Mouse (Mus musculus) spleen, adult 12 weeks (tissue): Measurements from ENCODE around the gene Slc13a4.

ENCODE experiments used
- DNase-seq: peaks from one replicate; pipeline ENCODE4 v3.0.0; 2022; ENCODE audit warnings: low spot score

Slc13a4 gene

DNA sequence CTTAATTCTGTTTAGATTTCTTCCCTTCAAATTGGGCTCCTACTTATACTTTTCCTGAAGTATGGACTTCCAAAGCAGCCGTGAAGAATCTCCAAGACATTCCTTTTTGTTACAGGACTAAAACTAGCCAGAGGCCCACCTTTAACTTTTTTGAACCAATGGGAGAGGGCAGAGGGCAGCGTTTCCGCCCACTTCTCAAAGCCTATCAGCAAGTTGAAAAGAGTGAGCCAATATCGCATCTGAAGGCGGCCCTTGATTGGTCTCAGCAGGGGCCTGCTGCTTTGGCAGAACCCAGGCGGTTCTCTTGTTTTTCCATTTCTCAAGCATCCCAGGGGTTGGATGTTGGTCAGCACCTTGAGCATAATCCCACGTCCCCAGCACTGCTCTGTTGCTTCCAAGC, at the start of gene Slc13a4:
Gene Slc13a4, minus strand, starts transcription at position 95 of the 400 bp plus-strand sequence.
- no peak for DNase-seq

DNA sequence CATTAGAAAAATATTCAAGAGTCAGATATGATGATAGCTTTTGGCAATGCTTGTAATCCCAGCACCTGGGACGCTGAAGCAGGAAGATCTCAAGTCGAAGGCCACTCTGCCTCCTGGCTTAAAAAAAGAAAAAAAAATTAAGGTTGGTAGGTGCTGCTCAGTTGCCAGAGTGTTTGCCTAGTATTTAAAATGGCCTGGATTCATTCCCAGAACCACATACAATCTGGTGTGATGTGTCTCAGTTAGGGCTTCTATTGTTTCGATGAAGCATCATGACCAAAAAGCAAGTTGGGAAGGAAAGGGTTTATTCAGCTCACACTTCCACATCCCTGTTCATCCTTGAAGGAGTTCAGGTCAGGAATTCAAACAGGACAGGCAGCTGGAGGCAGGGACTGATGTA, 47.4 kb upstream of the Slc13a4 start:
- no peak for DNase-seq

DNA sequence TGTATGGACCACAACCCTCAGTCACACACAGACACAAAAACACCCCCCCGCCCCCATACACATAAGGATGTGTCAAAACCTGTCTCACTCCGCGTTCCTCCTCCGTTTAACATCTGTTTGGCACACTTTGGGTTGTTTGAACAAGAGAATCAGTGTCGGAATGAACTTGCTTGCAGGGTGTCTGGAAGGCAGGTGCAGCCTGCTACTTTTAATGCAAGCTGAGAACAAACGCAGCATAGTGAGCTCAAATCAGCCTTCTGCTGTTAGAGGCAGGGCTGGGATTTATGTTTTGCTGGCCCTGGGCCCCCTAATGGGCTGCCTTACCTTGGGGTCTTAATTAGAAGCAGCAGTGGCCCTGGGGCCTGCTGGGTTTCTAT, 46.7 kb upstream of the Slc13a4 start:
- DNase-seq: no peak

DNA sequence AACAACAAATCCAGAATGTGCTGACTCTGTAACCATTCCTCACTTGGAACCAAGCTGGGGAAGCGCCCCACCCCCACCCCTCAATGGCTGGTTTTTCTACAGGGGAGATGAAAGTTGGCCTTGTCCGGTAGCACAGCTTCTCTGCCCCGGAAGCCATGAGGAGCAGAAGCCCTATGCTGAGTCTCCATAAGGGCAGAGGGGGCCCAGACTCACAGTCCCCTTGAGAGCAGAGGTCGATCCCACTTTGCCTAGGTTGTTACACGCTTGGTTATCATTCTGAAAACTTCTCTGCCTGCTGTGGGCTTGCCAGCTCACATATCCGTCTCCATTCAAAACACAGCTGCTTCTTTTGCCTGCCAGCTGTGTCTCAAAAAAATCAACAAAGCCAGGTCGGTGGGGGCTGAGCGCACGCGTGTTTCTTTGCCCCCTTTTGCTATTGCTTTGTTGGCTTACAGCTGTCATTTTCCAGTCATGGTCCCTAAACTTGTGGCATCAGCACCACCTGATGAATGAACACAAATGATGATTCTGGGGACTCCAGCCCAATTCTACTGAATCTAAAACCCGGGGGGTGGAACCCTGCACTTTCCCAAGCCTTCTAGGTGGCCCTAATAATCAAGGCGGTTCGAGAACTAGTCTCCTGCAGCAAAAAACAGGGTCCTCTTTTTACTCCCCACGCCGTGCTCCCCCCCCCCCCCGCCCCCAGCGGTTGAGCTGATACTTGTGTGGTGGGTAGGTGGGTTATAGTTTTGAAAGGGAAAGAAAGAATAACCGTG, 46.1 kb upstream of the Slc13a4 start:
- no peak for DNase-seq

DNA sequence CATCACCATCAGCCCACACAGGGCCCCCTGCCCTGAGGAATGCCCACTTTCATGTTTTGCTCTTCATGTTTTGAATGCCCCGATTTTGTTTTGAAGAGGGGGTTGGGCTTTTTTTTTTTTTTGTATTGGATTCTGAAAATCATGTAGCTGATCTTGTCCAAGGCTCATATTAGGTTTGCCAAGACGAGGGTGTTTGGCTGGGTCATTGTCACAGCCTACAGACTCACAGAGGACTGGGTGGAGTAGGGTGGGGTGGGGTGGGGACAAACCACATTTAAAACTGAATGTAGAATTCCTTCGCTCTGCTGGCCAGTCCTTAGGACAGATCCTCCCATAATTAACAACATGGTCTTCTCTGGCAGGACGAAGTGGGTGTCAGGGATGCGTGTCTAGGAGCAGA, 45.5 kb upstream of the Slc13a4 start:
- DNase-seq: no peak

DNA sequence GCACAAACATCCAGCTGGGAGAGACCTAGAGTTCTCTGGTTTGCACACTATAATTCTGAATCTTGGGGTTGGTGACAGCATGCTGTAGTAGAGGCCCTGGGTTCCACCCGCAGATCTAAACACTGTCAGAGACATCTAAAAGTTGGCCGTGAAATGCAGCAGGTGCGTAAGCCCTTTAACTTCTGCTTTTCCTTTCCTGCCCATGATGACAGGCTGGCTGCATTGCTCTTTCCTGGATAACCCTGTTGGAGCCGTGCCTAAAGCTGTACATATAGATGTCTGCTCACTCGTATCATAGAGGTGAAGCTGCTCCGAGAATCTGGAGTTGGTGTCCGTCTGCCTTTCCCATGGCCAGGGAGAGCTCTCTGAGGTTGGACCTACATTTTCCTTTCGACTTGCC, 44.9 kb upstream of the Slc13a4 start:
- DNase-seq: no peak

DNA sequence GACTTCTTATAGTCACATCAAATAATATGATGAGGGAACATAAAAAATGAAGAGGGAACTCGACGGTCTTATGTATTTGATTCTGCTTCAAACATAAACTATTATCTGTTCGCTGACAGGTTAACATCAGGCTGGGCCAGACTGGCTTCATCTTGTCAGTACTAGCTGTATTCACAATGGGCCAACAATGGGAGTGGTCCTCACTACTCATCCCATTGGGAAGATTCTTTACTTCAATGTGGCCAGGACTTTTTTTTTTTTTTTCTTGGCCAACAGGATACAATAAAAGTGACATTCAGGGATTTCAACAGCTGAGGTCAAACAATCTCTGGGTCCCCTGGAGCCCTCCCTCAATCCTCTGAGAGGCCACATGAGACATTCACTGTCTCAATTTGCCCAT, 43.9 kb upstream of the Slc13a4 start:
- no peak for DNase-seq

DNA sequence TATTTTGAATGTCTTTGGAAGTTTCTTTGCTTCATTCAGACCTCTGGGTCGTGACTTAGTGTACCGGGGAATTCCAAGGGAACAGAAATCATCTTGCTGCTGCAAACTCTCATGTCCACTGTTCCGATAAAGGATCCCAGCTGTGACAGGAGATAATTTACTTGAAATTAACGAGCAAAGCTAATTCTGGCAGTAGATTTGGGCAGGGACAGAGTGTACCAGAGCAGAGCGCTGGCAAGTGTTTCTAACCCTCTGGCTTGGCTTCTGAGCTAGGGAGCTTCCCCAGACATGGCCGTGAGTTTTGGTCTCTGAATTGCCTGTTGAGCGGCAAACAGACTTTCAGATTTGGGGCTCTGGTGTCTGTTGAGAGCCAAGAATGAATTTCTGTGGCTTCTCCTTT, 41.9 kb upstream of the Slc13a4 start:
- DNase-seq: no peak

DNA sequence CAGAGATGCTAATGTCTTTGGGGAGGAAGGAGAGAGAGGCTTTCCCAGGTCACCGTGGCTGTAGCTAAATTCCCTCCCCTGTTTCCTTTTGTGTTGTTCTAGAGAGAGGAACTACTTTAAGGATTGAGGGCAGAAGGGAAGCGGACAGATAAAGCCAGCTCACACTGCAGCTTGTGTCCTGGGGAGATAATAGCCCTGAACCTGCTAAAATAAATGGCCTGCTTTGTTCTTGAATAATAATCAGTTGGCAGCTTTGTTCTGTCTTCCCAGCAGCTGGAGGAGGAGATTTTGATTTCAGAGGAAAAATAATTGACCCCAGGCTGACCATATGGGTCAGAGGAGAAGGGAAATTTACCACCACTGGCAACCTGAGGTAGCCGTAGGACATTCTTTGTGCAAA, 30.7 kb upstream of the Slc13a4 start:
- DNase-seq: no peak

DNA sequence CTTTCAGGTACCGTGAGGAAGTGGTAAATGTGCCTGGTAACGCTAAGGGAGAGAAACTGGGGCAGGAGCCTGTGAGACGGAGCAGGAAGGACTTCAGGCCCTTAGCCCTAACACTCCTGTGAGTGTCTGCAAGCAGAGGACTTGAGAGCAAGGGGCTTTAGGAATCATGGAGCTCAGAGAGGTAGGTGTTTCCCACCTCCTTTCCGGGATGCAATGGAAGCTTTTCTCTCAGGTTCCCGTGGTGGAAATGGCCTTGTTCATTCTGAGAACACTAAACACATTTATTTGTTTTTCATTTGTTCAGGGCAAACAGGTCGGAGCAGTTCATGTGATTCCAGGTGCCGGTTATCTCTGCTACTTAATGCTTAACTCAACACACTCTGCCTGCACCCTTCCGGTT, 29.9 kb upstream of the Slc13a4 start:
- no peak for DNase-seq

DNA sequence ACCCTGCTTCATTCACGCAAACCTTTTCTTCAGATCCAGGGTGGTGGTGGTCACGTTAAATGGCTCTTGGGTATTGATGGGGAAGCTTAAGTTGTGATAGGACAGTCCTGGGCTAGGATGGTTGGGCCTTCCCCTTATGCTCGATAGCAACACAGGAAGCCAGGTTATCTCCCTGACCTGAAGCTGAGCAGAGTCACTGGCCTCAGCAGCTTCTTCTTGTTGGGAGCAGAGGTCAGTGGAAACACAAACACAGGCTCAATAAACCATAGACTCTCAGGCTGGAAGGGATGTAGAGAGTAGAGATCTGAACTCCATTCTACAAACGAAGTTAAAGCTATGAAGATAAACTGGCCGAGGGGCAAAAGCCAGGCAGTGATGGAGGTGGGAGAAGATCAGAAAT, 27.5 kb upstream of the Slc13a4 start:
- DNase-seq: no peak

DNA sequence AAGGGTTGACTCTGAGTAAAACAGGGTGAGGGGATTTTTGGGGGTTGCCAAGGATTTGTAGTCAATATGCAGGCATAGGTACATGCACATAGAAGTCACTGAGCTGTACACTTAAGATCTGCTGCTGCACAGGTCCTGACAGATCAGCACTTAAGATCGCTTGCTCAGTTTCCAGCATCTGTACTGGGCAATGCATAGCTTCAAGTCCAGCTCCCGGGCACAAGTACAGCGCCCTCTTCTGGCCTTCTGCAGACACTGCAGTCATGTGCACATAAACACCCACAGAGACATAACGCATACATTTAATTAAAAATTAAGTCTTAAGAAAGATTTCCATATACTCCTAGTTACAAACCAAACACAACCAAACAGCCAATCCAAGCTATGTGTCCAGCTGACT, 26.3 kb upstream of the Slc13a4 start:
- no peak for DNase-seq

DNA sequence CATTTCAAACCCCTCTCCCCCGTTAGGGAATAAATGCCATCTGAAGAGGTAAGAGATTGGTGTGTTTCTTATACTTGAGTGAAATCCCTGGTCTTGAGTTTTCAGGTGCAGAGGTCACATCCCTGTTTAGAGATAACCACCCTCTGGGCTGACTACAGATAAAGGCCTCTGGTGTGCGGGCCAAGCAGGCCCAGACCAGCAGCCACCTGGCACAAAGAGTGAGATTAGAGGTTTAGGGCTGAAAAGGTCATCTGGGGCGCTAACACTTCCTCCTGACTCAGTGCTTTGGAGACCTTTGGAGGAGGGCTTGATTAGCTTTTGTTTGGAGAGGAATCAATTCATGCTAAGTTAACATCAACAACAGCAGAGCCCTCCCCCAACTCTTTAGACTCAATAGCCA, 25.7 kb upstream of the Slc13a4 start:
- no peak for DNase-seq

DNA sequence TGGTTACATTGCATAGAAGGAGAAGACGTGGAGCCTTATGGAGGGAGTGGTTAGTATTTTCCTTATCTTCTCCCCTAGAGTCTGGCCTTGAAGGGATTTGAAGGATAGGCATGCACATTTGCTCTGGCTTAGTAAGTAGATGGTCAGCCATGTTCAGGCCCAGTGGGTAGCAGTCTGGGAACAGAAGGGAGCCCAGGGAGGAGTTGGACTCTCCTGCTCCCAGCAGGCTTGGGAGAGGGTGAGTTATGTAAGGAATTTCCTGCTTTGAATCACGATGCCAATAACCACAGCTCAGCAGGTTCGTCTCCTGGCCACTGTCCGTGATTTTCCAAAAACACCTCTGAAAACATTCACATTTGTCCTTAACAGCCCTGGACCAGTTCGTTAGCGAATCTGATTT, 22.9 kb upstream of the Slc13a4 start:
- no peak for DNase-seq

DNA sequence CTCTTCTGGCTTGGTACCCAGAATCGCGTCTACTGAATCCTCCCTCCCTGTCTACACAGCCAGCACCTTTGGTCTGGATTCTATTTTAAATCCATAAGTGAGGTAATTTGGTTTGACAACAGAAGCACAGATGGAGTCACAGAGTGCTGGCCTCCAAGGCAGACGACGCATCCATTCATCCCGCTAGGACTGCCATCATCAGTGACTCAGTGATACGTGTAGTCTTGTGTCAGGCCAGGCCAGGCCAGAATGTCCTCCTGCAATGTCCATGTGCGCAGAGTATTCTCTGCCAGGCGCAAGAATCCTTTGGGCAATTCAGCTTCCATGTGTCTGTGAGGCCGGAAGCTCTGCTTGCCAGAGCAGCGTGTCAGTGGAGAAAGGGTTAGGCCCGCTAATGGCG, 22.0 kb upstream of the Slc13a4 start:
- no peak for DNase-seq

DNA sequence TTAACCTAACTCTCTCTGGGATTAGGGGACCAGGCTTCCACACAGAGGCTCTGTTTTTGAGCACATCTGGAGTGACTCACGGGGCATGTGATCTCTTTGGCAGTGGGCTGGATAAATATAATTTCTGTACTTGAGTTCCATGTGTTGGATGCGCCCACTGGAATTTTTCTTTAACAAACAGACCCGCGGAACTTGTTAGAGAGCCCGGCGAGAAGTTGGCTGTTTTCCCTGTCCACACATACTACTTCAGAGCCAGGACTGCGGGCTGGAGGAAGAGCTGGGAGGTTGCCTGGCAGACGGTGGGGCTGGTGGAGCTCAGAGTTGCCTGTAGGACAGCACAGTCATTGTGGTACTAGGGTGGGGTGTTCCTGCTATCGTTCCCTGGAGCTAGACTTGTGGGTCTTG, 18.2 kb upstream of the Slc13a4 start, which contains the start of gene Fam180a:
Gene Fam180a, minus strand, starts transcription at position 31 of the 405 bp plus-strand sequence.
- no peak for DNase-seq

DNA sequence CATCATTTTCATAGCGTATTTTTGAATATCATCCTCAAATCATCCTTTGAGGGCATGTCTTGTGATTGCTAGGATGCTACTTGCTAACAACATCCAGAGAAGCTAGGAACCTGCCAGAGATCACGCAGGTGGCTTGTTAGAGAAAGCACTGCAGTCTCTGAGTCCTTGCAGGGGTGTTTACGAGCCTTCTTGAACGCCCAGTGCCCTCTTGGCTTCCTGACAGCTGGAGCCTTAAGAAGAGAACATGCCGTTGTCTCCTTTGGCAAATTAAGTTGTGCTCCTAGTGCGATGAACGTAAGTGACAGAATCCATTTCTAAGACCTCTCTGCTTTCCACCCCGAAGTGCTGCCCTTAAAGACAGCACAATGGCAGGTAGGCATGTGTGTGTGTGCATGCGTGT, 16.4 kb upstream of the Slc13a4 start:
- no peak for DNase-seq

DNA sequence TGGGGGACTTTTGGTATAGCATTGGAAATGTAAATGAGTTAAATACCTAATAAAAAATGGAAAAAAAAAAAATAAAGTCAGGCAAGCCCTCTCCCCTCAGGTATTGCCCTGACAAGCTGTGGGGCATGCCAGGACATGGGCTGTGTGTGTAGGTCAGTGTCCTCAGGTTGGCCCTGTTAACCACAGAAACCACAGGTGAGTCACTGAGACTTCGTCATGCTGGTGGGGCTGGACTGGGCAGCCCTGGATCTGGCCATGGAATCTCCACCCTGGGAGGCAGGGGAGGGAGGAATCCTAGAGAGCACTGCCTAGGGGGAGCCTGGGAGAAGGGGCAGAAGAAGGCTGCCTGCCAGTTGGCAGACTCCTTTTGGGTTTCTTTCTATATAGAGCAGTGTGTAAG, 15.1 kb upstream of the Slc13a4 start:
- no peak for DNase-seq

DNA sequence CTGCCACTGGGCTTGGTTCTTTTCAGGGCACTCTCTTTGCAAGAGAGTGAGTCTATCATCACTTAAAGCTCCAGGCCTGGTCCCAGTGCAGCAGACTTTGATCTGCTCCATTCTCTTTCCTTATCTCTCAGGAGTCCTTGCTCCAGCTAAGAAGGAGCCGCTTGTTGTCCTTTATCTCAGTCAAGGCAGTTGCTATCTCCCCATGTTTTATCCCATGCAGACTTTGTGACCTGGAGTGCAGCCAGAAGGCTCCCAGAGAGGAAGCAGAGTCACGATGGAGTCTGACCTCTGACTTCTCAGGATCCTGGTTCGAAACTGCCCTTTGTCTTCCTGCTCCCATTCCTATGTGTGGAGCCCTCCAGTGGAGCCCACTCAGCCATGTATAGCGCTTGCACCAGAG, 13.2 kb upstream of the Slc13a4 start:
- DNase-seq: no peak

DNA sequence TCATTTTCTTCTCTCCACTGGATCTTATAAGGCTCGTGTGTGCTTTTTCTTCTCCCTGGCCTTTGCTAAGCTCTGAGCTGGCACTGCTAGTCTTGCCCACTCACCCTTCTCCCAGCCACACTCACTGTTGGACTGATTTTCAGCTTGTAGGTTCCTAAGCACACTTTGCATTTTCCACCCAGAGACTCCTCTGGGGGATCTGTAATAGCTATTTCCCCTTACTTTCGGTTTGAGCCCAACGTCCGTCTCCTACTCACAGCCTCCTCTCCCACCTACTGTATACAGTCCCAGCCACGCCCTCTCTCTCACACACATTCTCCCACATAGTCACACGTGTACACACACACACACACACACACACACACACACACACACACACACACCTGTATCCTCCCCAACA, 11.9 kb upstream of the Slc13a4 start:
- no peak for DNase-seq

DNA sequence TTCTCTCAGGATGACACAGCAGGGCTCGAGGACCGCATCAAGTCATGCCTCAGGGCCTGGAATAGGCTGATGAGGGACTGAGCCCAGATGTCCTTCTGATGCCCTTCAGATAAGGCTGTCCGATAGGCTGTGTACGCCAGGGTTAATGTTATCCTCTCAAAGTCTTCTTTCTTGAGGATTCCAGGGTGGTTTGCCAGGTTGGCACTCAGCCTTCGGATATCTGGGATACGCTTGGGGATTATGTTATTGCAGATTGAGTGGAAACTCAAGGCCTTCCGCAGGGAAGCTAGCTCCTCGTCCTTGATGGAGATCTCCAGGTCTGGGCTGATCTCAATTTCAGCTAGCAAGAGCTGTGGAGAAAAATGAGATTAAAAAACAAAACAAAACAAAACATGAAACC, 5.6 kb upstream of the Slc13a4 start:
- DNase-seq: no peak

DNA sequence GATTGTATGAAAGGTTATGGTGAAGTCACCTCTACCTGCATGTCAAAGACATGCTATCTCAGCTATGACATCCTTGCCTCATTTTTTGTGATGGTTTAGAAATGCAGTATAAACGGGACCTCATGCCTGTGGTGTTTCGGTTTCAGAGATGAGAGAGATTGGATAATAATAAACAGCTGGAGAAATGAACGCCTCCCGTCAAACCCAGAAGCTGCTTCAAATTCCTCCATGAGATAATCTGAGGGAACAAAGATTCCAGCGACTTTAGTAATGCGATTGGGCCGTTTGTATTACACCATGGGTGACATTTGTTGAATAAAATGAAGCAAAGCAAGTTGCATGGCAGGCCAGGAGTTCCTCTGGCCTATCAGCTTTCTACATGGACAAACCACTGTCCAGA, 1.5 kb upstream of the Slc13a4 start:
- DNase-seq: no peak

DNA sequence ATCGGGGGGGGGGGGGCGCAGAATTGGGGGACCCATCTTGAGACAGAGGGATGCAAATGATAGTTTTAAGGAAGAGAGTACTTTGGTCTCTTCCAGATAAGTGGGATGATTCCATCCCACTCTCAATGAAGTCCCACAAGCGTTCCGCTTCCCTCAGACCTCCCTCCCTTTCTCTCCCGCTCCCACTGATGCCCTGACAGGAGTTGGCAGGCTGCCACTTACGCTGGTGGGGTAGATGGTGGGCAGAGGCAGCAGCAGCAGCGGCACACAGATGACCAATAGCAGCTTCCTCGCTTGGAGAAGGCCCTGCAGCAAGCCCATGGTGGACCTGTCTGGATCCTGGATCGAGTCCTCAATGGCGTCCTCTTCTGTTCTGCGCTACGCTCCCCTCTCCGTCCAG, 795 bp downstream of the Slc13a4 start:
- no peak for DNase-seq

DNA sequence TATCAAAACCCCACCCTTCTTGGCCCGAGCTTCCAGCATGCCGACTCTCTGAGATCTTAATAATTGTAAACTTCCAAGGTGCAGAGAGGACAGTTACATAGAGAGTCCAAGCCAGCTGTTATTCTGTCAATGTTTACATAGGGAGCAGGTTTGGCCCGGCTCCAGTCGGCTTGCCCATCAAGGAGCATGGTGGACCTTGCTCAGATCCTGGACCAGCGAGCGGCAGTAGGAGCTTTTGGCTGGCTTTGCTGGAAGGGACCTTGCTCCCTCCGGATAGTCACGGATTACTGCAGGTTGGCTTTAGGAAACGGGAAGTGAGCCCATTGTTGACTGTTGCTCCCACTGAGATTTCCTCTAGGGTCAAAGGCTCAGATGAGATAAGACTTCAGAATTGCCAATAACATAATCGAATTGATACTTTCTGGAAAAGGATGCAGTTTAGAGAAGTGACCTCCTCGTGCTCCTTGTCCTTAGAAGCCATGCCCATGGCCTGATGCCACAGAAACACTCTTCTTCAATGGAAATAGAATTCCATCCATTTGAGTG, 4.5 kb downstream of the Slc13a4 start:
- no peak for DNase-seq
